Mouse (Mus musculus) kidney, postnatal 36 days (tissue): Measurements from ENCODE around the gene Olfr600.
"Not testable (repeated sequence)": the region's sequence is repeated elsewhere in the genome, so short reads cannot be mapped to it uniquely, and the experiment has no call there.

Source experiments
- DNase-seq, 2 experiments: peaks; one replicate each; pipeline ENCODE4 v3.0.0; 2021 to 2022; ENCODE audit warnings: mixed read lengths in 2 of 2

Gene Olfr600

GRCm38 (mm10) chr7:103349569-103349968 is at the start of gene Olfr600:
TSS of gene Olfr600 (minus strand) at chr7:103349669.
- no peak for DNase-seq

- DNase-seq, result no peak
Observed at GRCm38 (mm10) chr7:103398981-103399380, 49.5 kb upstream of the Olfr600 start.

GRCm38 (mm10) chr7:103397758-103398157 is 48.3 kb upstream of the Olfr600 start:
- DNase-seq, result no peak

- no peak for DNase-seq
Observed at GRCm38 (mm10) chr7:103386077-103386476, 36.6 kb upstream of the Olfr600 start, which contains the start of gene Olfr603. TSS of gene Olfr603 (minus strand) at chr7:103386177.

GRCm38 (mm10) chr7:103362555-103362954 is 13.1 kb upstream of the Olfr600 start, which contains the start of gene Olfr601:
TSS of gene Olfr601 (minus strand) at chr7:103362655.
- DNase-seq, result no peak

- DNase-seq, result no peak
Observed at GRCm38 (mm10) chr7:103335617-103336016, 13.9 kb downstream of the Olfr600 start, which contains the start of gene Olfr599. TSS of gene Olfr599 (plus strand) at chr7:103335917.

GRCm38 (mm10) chr7:103323268-103323667 is 26.2 kb downstream of the Olfr600 start, which contains the start of gene Olfr598:
TSS of gene Olfr598 (plus strand) at chr7:103323568.
- DNase-seq, result no peak

GRCm38 (mm10) chr7:103316015-103316414 is 33.5 kb downstream of the Olfr600 start, which contains the start of gene Olfr597:
TSS of gene Olfr597 (plus strand) at chr7:103316315.
- DNase-seq, result not testable (repeated sequence)

GRCm38 (mm10) chr7:103305348-103305747 is 44.1 kb downstream of the Olfr600 start, which contains the start of gene Olfr596:
TSS of gene Olfr596 (plus strand) at chr7:103305648.
- DNase-seq, result not testable (repeated sequence)
